Mouse (Mus musculus) megakaryocyte, adult 5-6 weeks (primary cell): ENCODE data around the gene Sbk2. TPM values are rescaled to one million over a fixed set of nuclear protein-coding genes. Genes with fewer than 3 reads are reported as not detected.

ENCODE experiments used
- ATAC-seq: 2 replicates; pipeline ENCODE4 v1.8.0; 2016; ENCODE audit warnings: mild to moderate bottlenecking, inconsistent platforms; ENCODE audit not compliant: poor library complexity, severe bottlenecking
- total RNA-seq, 2 experiments: library from RNA; stranded (forward) in 1 of 2; stranded (reverse) in 1 of 2; fragments of 153-499, 151-499 nt in 1 of 2; fragments of 221-1000, 200-1000 nt in 1 of 2; gene quantifications; 2 replicates each; pipeline versions ENCODE4 v1.2.3 to v1.2.4; 2015 to 2017

Sbk2 gene
- total RNA-seq, 2 experiments from 2014 or later = not detected

DNA sequence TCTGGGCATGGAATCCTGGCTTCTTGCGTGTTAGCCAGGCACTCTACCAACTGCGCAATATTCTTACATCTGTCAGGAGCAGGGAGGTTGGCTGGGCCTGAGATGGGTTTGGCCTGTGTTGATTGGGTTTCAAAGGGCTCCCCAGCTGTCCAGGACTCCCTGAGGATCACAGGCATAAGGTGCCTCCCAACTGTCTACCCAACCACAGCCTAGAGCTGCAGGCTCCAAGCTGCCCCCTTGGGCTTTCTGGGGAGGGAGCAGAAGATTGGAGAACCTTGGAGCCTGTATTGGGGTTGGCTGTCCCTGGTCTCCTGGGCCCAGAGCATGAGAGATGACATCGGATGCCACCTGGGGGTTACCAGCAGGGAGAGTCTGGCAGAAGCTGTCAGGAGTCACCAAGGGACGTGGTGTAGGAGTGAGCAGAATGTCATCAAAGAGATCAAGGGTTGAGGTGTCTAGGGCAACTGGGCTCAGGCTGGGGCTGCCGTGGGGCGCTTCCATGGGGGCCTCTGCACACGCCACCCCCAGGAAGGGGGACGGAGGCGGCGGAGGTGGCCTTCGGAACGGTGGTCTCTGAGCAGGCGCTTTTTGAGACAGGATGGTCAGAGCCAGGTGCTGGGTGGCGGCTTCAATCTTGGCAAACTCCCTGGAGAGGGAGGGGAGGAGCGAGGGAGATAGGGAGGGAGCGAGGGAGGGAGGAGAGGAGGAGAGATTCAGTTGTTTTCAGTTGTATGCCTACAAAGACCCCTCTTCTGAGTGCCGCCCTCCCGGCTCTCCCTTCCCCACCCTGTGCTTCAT is 65.2 kb downstream of the Sbk2 start:
- ATAC-seq = no peak

DNA sequence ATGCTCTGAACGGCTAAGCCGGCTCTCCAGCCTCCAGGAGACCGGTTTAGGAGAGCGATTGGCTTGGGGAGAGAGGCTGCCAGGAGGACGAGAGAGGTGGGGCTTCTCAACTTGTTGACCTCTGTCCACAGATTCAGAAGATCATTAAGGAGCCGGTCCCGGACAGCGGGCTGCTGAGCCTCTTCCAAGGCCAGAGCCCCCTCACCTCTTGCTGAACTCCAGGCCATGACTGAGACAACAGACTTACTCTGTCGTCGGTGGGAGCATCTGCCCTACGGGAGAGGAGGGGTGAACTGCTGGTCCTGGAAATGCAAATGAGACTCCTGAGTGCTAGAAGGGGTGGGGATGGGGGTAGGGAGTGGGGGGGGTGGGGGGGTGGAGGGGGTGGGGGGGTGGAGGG is 69.0 kb downstream of the Sbk2 start:
- ATAC-seq = no peak

Other genes starting within 250 kb of the Sbk2 start
Only the 30 nearest of the 32 such genes appear.
- gene Kmt5c, start 224.3 kb downstream of the Sbk2 start, total RNA-seq (2015) = 32.4 and 38.4 TPM in 2 replicates
- gene Kmt5c, start 224.3 kb downstream of the Sbk2 start, total RNA-seq (2017) = 44.2 and 58.2 TPM in 2 replicates
- gene Cox6b2, start 211.3 kb downstream of the Sbk2 start, total RNA-seq (2015) = 29.5 and 32.4 TPM in 2 replicates
- gene Cox6b2, start 211.3 kb downstream of the Sbk2 start, total RNA-seq (2017) = 20.5 and 24.8 TPM in 2 replicates
- gene Fam71e2, start 193.1 kb downstream of the Sbk2 start, total RNA-seq (2015) = not detected in 2 replicates
- gene Fam71e2, start 193.1 kb downstream of the Sbk2 start, total RNA-seq (2017) = not detected in 2 replicates
- gene Il11, start 181.5 kb downstream of the Sbk2 start, total RNA-seq (2015) = not detected in 2 replicates
- gene Il11, start 181.5 kb downstream of the Sbk2 start, total RNA-seq (2017) = not detected in 2 replicates
- gene Tmem190, start 181.5 kb downstream of the Sbk2 start, total RNA-seq (2015) = not detected in 2 replicates
- not detected in 2 replicates for gene Tmem190, start 181.5 kb downstream of the Sbk2 start, total RNA-seq (2017)
- gene Tmem238, start 174.8 kb downstream of the Sbk2 start, total RNA-seq (2015) = 1.3 and 3.0 TPM in 2 replicates
- 0.61 and 2.5 TPM in 2 replicates for gene Tmem238, start 174.8 kb downstream of the Sbk2 start, total RNA-seq (2017)
- 1,340 and 1,433 TPM in 2 replicates for gene Rpl28, start 171.5 kb downstream of the Sbk2 start, total RNA-seq (2015)
- gene Rpl28, start 171.5 kb downstream of the Sbk2 start, total RNA-seq (2017) = 535 and 673 TPM in 2 replicates
- gene Ube2s, start 151.8 kb downstream of the Sbk2 start, total RNA-seq (2015) = 313 and 324 TPM in 2 replicates
- 178 and 185 TPM in 2 replicates for gene Ube2s, start 151.8 kb downstream of the Sbk2 start, total RNA-seq (2017)
- not detected in 2 replicates for gene Shisa7, start 119.7 kb downstream of the Sbk2 start, total RNA-seq (2015)
- not detected in 2 replicates for gene Shisa7, start 119.7 kb downstream of the Sbk2 start, total RNA-seq (2017)
- 6.5 and 9.2 TPM in 2 replicates for gene Isoc2b, start 94.1 kb downstream of the Sbk2 start, total RNA-seq (2015)
- gene Isoc2b, start 94.1 kb downstream of the Sbk2 start, total RNA-seq (2017) = 70.2 and 91.2 TPM in 2 replicates
- gene Isoc2a, start 87.3 kb downstream of the Sbk2 start, total RNA-seq (2015) = 2.3 and 3.0 TPM in 2 replicates
- gene Isoc2a, start 87.3 kb downstream of the Sbk2 start, total RNA-seq (2017) = 5.0 TPM in 2 replicates
- gene Gm36210, start 57.9 kb downstream of the Sbk2 start, total RNA-seq (2015) = not detected in 2 replicates
- gene Gm36210, start 57.9 kb downstream of the Sbk2 start, total RNA-seq (2017) = not detected in 2 replicates
- 6.7 and 7.3 TPM in 2 replicates for gene Zfp628, start 49.2 kb downstream of the Sbk2 start, total RNA-seq (2015)
- 1.9 and 3.0 TPM in 2 replicates for gene Zfp628, start 49.2 kb downstream of the Sbk2 start, total RNA-seq (2017)
- gene Nat14, start 42.4 kb downstream of the Sbk2 start, total RNA-seq (2015) = 0.13 and 0.82 TPM in 2 replicates
- 0.11 and 1.1 TPM in 2 replicates for gene Nat14, start 42.4 kb downstream of the Sbk2 start, total RNA-seq (2017)
- gene Ssc5d, start 38.6 kb downstream of the Sbk2 start, total RNA-seq (2015) = not detected in 2 replicates
- gene Ssc5d, start 38.6 kb downstream of the Sbk2 start, total RNA-seq (2017) = 0.04 TPM in 1 of 2 replicates, not detected in the other
- 0.09 TPM in 1 of 2 replicates, not detected in the other for gene Sbk3, start 6.8 kb upstream of the Sbk2 start, total RNA-seq (2015)
- not detected in 2 replicates for gene Sbk3, start 6.8 kb upstream of the Sbk2 start, total RNA-seq (2017)
- 5.7 and 14.9 TPM in 2 replicates for gene Zfp579, start 31.8 kb upstream of the Sbk2 start, total RNA-seq (2015)
- gene Zfp579, start 31.8 kb upstream of the Sbk2 start, total RNA-seq (2017) = 0.81 and 0.89 TPM in 2 replicates
- gene Zfp524, start 50.0 kb upstream of the Sbk2 start, total RNA-seq (2015) = 24.8 and 26.2 TPM in 2 replicates
- gene Zfp524, start 50.0 kb upstream of the Sbk2 start, total RNA-seq (2017) = 13.5 and 13.9 TPM in 2 replicates
- 19.2 and 20.6 TPM in 2 replicates for gene Fiz1, start 50.3 kb upstream of the Sbk2 start, total RNA-seq (2015)
- 9.3 and 12.1 TPM in 2 replicates for gene Fiz1, start 50.3 kb upstream of the Sbk2 start, total RNA-seq (2017)
- gene Gm44973, start 51.1 kb upstream of the Sbk2 start, total RNA-seq (2015) = 0.30 TPM in 1 of 2 replicates, not detected in the other
- gene Gm44973, start 51.1 kb upstream of the Sbk2 start, total RNA-seq (2017) = not detected in 2 replicates
- 11.9 and 12.0 TPM in 2 replicates for gene Zfp865, start 56.0 kb upstream of the Sbk2 start, total RNA-seq (2015)
- gene Zfp865, start 56.0 kb upstream of the Sbk2 start, total RNA-seq (2017) = 13.6 and 14.4 TPM in 2 replicates
- gene Ccdc106, start 56.1 kb upstream of the Sbk2 start, total RNA-seq (2015) = 0.13 and 0.48 TPM in 2 replicates
- 2.1 TPM in 1 of 2 replicates, not detected in the other for gene Ccdc106, start 56.1 kb upstream of the Sbk2 start, total RNA-seq (2017)
- 0.62 TPM in 1 of 2 replicates, not detected in the other for gene 4632433K11Rik, start 69.7 kb upstream of the Sbk2 start, total RNA-seq (2015)
- 0.81 TPM in 1 of 2 replicates, not detected in the other for gene 4632433K11Rik, start 69.7 kb upstream of the Sbk2 start, total RNA-seq (2017)
- gene Zfp784, start 74.0 kb upstream of the Sbk2 start, total RNA-seq (2015) = 2.5 and 3.2 TPM in 2 replicates
- gene Zfp784, start 74.0 kb upstream of the Sbk2 start, total RNA-seq (2017) = 1.7 TPM in 2 replicates
- gene Zfp580, start 87.1 kb upstream of the Sbk2 start, total RNA-seq (2015) = 0.25 and 1.6 TPM in 2 replicates
- gene Zfp580, start 87.1 kb upstream of the Sbk2 start, total RNA-seq (2017) = not detected in 2 replicates
- 68.6 and 71.0 TPM in 2 replicates for gene U2af2, start 97.7 kb upstream of the Sbk2 start, total RNA-seq (2015)
- 153 and 170 TPM in 2 replicates for gene U2af2, start 97.7 kb upstream of the Sbk2 start, total RNA-seq (2017)
- gene Epn1, start 115.8 kb upstream of the Sbk2 start, total RNA-seq (2015) = 74.6 and 79.4 TPM in 2 replicates
- gene Epn1, start 115.8 kb upstream of the Sbk2 start, total RNA-seq (2017) = 76.4 and 88.9 TPM in 2 replicates
- gene Rfpl4, start 152.5 kb upstream of the Sbk2 start, total RNA-seq (2015) = not detected in 2 replicates
- not detected in 2 replicates for gene Rfpl4, start 152.5 kb upstream of the Sbk2 start, total RNA-seq (2017)
- gene Rasl2-9, start 161.5 kb upstream of the Sbk2 start, total RNA-seq (2015) = 1.9 and 2.4 TPM in 2 replicates
- 1.2 TPM in 1 of 2 replicates, not detected in the other for gene Rasl2-9, start 161.5 kb upstream of the Sbk2 start, total RNA-seq (2017)
- gene Vmn1r55, start 185.3 kb upstream of the Sbk2 start, total RNA-seq (2015) = not detected in 2 replicates
- gene Vmn1r55, start 185.3 kb upstream of the Sbk2 start, total RNA-seq (2017) = not detected in 2 replicates